Mouse (Mus musculus) limb, embryonic 11.5 days (tissue): Measurements from ENCODE around the gene Hist1h1a. TPM values are rescaled to one million over a fixed set of nuclear protein-coding genes. Genes with fewer than 3 reads are reported as not detected.

Experiments used
- ATAC-seq: fragments of 200-750 bp; cut with Nextera tagmentation; 2 replicates; pipeline ENCODE4 v1.8.0; 2017; ENCODE audit warnings: low read depth; ENCODE audit not compliant: insufficient number of reproducible peaks, low FRiP score, low TSS enrichment
- DNase-seq: peaks from one replicate; pipeline ENCODE4 v3.0.0-alpha.2; 2015; ENCODE audit warnings: low spot score
- H3K27ac ChIP-seq: fragments of 300-500 bp; sonication (generic); replicated peaks from 2 replicates; pipeline ENCODE4 v1.5.1; 2014; ENCODE audit warnings: low read depth, mild to moderate bottlenecking, low read length
- H3K27me3 ChIP-seq: fragments of 300-500 bp; sonication (generic); 2 replicates; pipeline ENCODE4 v1.6.1; 2014; ENCODE audit warnings: mild to moderate bottlenecking, low read length, mixed read lengths; ENCODE audit not compliant: control insufficient read depth, insufficient read depth
- H3K36me3 ChIP-seq: fragments of 300-500 bp; sonication (generic); 2 replicates; pipeline ENCODE4 v1.6.1; 2014; ENCODE audit warnings: mild to moderate bottlenecking, low read length, moderate library complexity, mixed read lengths; ENCODE audit not compliant: control insufficient read depth, insufficient read depth
- H3K4me1 ChIP-seq: fragments of 300-500 bp; sonication (generic); 2 replicates; pipeline ENCODE4 v1.6.1; 2014; ENCODE audit warnings: low read length, mixed read lengths; ENCODE audit not compliant: control insufficient read depth, insufficient read depth
- H3K4me2 ChIP-seq: fragments of 300-500 bp; sonication (generic); 2 replicates; pipeline ENCODE4 v1.6.1; 2014; ENCODE audit warnings: low read depth, mild to moderate bottlenecking, moderate library complexity; ENCODE audit not compliant: severe bottlenecking
- H3K4me3 ChIP-seq: fragments of 300-500 bp; sonication (generic); 2 replicates; pipeline ENCODE4 v1.5.1; 2014; ENCODE audit warnings: low read depth, low read length
- H3K9ac ChIP-seq: fragments of 300-500 bp; sonication (generic); 2 replicates; pipeline ENCODE4 v1.6.1; 2014; ENCODE audit warnings: mild to moderate bottlenecking, low read length
- H3K9me3 ChIP-seq: fragments of 300-500 bp; sonication (generic); 2 replicates; pipeline ENCODE4 v1.6.1; 2016; ENCODE audit warnings: low read length; ENCODE audit not compliant: control insufficient read depth
- WGBS: fragments of 180-500 bp; shearing (Covaris S2); extraction: QIAGEN DNeasy Blood & Tissue Kit; methylation state at CpG from one replicate; pipeline ENCODE4 v1.1.7; 2014; 5-methylcytosine and 5-hydroxymethylcytosine counted together
- polyA plus RNA-seq: library from polyadenylated mRNA; unstranded; fragments of >200 nt; fragmentation: Nextera tagmentation; extraction: Ambion mirVana; gene quantifications from 2 replicates; pipeline ENCODE4 v1.2.1, GENCODE M21; 2014

Hist1h1a gene
- polyA plus RNA-seq, 1 experiment from 2014 or later: 4.1 TPM

DNA sequence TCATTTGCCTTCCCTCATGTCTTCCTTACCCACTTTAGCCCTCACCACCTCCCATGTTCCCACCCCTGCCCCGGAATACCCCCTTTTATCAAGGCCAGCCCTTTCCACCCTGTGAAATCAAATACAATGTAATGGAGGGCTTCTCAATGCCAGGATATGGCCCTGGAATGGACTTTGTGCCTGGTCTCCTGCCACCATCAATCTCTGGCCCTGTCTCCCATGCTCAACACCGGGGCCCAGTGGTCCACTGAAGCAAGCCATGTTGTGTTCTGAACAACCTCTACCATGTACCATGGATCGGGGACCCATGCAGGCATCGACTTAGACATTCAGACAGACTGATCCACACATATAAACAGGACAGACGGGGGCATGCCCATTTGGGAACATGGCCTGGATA, 33.8 kb upstream of the Hist1h1a start:
- Histone ChIP-seq H3K27ac (no peak overlapping the region), H3K9me3 (no peaks in the 10 kb centered on the region), H3K9ac (no peak overlapping the region), H3K4me2 (no peak overlapping the region), H3K36me3 (no peaks in the 10 kb centered on the region), H3K27me3 (no peaks in the 10 kb centered on the region), H3K4me3 (no peak overlapping the region), H3K4me1 (no peaks in the 10 kb centered on the region)
- ATAC-seq (no peak), DNase-seq (peak; percentile 19)
- WGBS: 89% methylated on average over 5 of the region's 5 CpGs

DNA sequence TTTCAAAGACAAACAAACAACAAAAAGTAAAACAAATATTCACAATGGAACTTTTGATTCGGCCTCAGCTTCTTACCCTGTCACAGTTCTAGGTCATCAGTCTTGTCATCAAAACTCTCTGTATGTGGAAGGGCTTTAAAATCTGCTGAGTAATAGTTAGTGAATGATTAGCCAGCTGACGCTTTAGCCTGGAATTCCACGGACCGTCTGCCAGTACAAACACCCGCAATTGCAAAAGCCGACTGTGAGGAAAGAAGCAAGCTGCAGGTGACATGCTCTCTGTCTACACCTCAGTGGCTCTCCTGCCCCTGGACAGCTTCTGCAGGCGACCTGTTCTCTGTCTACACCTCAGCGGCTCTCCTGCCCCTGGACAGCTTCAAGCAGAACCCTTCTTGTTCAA, 33.0 kb upstream of the Hist1h1a start:
- 52% methylated on average over 8 of the region's 8 CpGs for WGBS
- no peak for ATAC-seq
- H3K4me1 ChIP-seq: no peaks in the 10 kb centered on the region
- no peak overlapping the region for H3K4me2 ChIP-seq
- peak; percentile 23 for DNase-seq
- no peaks in the 10 kb centered on the region for H3K9me3 ChIP-seq
- no peak overlapping the region for H3K9ac ChIP-seq
- no peak overlapping the region for H3K27ac ChIP-seq
- no peaks in the 10 kb centered on the region for H3K27me3 ChIP-seq
- H3K4me3 ChIP-seq: no peak overlapping the region
- H3K36me3 ChIP-seq: no peaks in the 10 kb centered on the region

DNA sequence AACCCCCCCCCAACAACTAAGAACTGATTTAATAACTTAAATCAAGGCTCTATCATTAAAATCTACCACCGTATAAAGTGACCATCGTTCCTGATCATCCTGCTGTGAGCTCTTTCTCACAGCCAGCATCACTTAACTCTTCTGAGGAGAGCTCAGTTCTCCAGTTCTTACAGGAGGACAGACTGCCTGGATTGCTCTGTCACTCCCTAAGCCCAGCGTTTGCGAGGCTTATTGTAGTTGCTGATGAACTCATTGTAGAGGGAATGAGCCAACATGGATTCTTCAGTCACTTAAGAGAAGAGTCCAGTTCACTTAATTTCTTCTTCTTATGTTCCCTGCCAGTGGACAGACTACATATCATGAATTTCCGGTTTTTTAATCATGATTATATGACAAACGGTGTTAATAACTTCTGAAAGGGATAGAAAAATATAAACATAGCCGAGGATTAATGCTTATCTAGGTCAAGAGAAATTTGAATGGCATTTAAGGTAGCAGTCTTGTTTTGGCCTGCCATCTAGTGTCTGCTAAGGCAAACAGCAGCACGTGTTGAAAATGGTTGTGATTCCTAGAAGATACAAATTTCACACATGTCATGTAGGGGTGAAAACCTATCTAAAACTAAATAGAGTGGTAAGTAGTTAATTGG, 31.2 kb upstream of the Hist1h1a start:
- no peaks in the 10 kb centered on the region for H3K9me3 ChIP-seq
- H3K27ac ChIP-seq: no peak overlapping the region
- no peak overlapping the region for H3K4me2 ChIP-seq
- ATAC-seq (no peak), DNase-seq (peak; percentile 24)
- no peak overlapping the region for H3K4me3 ChIP-seq
- no peak overlapping the region for H3K9ac ChIP-seq
- H3K27me3 ChIP-seq: no peaks in the 10 kb centered on the region
- no peaks in the 10 kb centered on the region for H3K36me3 ChIP-seq
- no peaks in the 10 kb centered on the region for H3K4me1 ChIP-seq
- WGBS: 26% methylated on average over 8 of the region's 8 CpGs

DNA sequence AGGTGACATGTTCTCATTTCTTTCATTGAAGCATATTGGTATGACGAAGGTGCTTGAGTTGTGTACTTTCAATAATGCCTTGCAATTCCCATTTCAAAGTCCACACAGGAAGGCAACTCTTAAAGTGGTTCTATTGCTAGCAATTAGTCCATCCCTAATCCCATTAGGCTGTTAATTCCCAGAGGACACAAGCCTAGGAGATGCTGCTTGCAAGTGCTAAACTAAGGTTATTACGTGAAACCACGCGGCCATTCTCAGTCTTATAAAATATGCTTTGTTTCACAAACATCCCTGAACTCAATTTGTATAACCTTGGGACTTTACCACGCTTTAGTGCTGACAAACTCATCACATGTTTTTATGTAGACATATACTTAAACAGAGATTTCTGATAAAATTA, 26.4 kb upstream of the Hist1h1a start:
- DNase-seq: peak; percentile 18
- H3K4me2 ChIP-seq: no peak overlapping the region
- H3K4me3 ChIP-seq: no peak overlapping the region
- ATAC-seq: no peak
- H3K27me3 ChIP-seq: no peaks in the 10 kb centered on the region
- WGBS: 81% methylated on average over 5 of the region's 5 CpGs
- H3K4me1 ChIP-seq: no peaks in the 10 kb centered on the region
- H3K9me3 ChIP-seq: no peaks in the 10 kb centered on the region
- H3K9ac ChIP-seq: no peak overlapping the region
- no peak overlapping the region for H3K27ac ChIP-seq
- H3K36me3 ChIP-seq: no peaks in the 10 kb centered on the region

DNA sequence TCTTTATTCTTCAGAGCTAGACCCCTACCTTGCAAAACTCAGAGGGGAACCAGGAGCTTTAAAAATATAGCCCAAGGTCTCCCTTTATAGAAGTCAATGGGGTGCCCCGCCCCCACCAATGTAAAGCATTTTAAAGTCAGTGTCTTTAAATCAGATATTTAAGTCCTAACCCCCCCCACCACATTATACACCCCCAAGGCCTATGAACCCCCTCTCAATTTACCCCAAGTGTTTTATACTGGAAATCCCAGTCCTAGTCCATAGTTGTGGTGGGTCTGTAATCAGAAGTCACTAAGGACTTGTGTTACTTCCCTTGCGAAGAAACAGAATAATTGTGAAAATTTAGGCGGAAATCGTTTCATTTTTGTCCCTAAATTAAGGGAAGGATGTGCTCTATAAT, 25.4 kb upstream of the Hist1h1a start:
- H3K27me3 ChIP-seq: no peaks in the 10 kb centered on the region
- ATAC-seq: no peak
- no peaks in the 10 kb centered on the region for H3K4me1 ChIP-seq
- H3K9me3 ChIP-seq: no peaks in the 10 kb centered on the region
- peak overlapping the region; percentile 70 for H3K4me2 ChIP-seq
- H3K36me3 ChIP-seq: no peaks in the 10 kb centered on the region
- DNase-seq: peak; percentile 34
- peak overlapping the region; percentile 99 for H3K27ac ChIP-seq
- WGBS: 27% methylated on average over 4 of the region's 4 CpGs
- peak overlapping the region; percentile 77 for H3K9ac ChIP-seq
- peak overlapping the region; percentile 48; the same call in 1 of the 2 replicates for H3K4me3 ChIP-seq

DNA sequence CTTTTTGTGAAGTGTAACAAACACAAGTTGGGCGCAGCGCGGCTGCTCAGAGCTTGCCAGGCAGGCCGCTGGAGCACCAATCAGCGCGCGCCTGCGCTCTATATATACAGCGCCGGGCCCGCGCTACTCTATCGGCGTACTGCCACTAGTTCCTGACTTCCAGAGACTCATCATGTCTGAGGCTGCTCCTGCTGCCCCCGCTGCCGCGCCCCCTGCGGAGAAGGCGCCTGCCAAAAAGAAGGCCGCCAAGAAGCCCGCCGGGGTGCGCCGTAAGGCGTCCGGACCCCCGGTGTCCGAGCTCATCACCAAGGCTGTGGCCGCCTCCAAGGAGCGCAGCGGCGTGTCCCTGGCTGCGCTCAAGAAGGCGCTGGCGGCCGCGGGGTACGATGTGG, 24.8 kb upstream of the Hist1h1a start, which contains the start of gene Hist1h1c:
Hist1h1c (plus strand) TSS at position 132 of the 392 bp plus-strand sequence.
- Histone ChIP-seq H3K9me3 (no peaks in the 10 kb centered on the region), H3K27me3 (no peaks in the 10 kb centered on the region), H3K9ac (peak within 1 kb of the TSS; percentile 77), H3K4me3 (peak within 1 kb of the TSS; percentile 48), H3K4me1 (no peaks in the 10 kb centered on the region), H3K27ac (peak within 1 kb of the TSS; percentile 99), H3K36me3 (no peaks in the 10 kb centered on the region), H3K4me2 (peak within 1 kb of the TSS; percentile 70)
- peak; percentile 95 for DNase-seq
- under 1% methylated on average over 32 of the region's 38 CpGs for WGBS
- ATAC-seq: peak; percentile 92

DNA sequence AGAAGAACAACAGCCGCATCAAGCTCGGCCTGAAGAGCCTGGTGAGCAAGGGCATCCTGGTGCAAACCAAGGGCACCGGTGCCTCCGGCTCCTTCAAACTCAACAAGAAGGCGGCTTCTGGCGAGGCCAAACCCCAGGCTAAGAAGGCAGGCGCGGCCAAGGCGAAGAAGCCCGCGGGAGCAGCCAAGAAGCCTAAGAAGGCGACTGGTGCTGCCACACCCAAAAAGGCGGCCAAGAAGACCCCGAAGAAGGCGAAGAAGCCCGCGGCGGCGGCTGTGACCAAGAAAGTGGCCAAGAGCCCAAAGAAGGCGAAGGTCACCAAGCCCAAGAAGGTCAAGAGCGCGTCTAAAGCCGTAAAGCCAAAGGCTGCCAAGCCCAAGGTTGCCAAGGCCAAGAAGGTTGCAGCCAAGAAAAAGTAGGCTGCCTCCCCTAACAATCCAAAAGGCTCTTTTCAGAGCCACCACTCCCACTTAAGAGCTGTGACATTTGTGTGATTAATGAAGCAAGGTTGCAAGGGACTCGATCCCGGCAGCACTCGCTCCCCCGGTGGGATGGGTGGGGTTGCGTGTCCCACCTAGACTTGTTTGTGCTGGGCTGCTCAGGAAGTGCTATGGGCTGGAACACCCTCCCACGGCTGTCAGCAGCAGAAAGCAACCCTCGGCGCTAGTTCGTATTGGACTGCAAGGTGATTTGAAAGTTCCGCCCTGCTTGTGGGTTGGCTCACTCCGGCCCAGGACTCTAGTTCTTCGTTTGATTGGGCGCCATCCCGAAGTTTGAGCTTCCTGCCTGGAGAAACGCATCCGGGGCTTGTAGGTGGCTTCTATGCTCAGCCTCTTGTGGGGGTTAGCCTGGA, 24.2 kb upstream of the Hist1h1a start:
- Histone ChIP-seq H3K4me3 (peak overlapping the region; percentile 48), H3K27me3 (no peaks in the 10 kb centered on the region), H3K9me3 (no peaks in the 10 kb centered on the region), H3K4me1 (no peaks in the 10 kb centered on the region), H3K9ac (peak overlapping the region; percentile 77), H3K27ac (peak overlapping the region; percentile 99), H3K36me3 (no peaks in the 10 kb centered on the region), H3K4me2 (peak overlapping the region; percentile 70)
- DNase-seq: peak; percentile 97
- under 1% methylated on average over 39 of the region's 39 CpGs for WGBS
- ATAC-seq: peak; percentile 88

DNA sequence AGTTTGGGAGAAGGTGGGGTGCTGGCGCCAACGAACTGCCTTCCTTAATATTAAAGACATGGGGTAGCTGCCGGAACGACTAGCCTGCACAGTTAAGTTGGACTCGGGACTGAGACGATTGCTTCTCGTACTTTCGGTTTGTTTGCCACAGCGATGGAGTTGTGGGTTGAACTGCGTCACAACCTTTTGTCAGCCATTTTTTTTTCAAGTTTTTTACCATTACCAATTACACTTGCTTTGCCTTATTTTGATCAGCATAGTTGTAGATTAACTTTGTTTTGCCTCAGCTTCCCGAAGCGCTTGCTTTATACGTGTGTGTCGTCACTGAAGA, 23.6 kb upstream of the Hist1h1a start:
- under 1% methylated on average over 14 of the region's 14 CpGs for WGBS
- ATAC-seq: no peak
- no peak for DNase-seq
- no peaks in the 10 kb centered on the region for H3K9me3 ChIP-seq
- peak overlapping the region; percentile 99 for H3K27ac ChIP-seq
- peak overlapping the region; percentile 77 for H3K9ac ChIP-seq
- no peaks in the 10 kb centered on the region for H3K36me3 ChIP-seq
- no peaks in the 10 kb centered on the region for H3K27me3 ChIP-seq
- no peaks in the 10 kb centered on the region for H3K4me1 ChIP-seq
- H3K4me2 ChIP-seq: peak overlapping the region; percentile 70
- peak overlapping the region; percentile 48 for H3K4me3 ChIP-seq
